Mouse (Mus musculus): Measurements from ENCODE around the gene Ppp1ca.

Gene Ppp1ca

GRCm38 (mm10) chr19:4211891-4212588, 20.2 kb downstream of the Ppp1ca start:
- DNase-seq (ENCODE audit: low read depth, low spot score): no peak

GRCm38 (mm10) chr19:4213524-4213974, 21.7 kb downstream of the Ppp1ca start:
- DNase-seq (ENCODE audit: low read depth, low spot score): no peak

GRCm38 (mm10) chr19:4214071-4214770, 22.4 kb downstream of the Ppp1ca start, which contains the start of the genes Clcf1 and AC109138.7:
Gene Clcf1 (plus strand): TSS chr19:4214238.
Gene AC109138.7 (plus strand): TSS chr19:4214357.
- no peak for DNase-seq (ENCODE audit: low read depth, low spot score)

DNA sequence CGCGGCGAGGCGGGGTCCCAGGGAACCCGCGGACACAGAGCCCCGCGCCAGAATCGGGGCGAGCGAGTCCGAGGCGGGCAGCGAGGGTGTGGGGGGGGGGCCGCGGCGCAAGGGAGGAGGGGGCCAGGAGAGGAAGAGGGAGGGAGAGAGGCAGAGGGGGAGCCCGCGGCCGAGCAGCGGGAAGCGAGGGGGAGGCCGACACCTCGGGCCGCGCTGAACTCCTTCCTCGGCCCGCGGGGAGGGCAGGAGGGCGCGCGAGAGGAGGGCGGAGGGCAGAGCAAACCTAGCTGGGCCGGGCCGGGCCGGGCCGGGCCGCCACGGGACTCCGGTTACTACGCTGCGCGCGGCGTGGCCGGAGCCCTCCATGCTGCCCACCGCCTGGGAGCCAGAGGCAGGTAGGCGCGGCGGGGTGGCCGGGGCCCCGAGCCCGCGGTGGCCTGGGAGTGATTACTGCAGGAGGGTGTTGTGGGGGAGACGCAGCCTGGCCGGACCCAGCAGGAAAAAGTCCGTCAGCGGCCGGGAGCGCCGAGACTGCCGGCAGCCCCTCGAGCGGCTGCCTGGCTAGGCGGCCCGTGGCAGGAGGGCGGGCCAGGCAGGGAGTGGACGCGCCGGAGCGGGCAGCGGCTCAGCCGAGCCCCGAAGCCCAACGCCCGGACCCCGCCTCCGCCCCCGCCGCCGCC, 23.0 kb downstream of the Ppp1ca start:
- DNase-seq (ENCODE audit: low read depth, low spot score): no peak

- no peak for DNase-seq (ENCODE audit: low read depth, low spot score)
Measured at GRCm38 (mm10) chr19:4215451-4215840, 23.6 kb downstream of the Ppp1ca start.

DNA sequence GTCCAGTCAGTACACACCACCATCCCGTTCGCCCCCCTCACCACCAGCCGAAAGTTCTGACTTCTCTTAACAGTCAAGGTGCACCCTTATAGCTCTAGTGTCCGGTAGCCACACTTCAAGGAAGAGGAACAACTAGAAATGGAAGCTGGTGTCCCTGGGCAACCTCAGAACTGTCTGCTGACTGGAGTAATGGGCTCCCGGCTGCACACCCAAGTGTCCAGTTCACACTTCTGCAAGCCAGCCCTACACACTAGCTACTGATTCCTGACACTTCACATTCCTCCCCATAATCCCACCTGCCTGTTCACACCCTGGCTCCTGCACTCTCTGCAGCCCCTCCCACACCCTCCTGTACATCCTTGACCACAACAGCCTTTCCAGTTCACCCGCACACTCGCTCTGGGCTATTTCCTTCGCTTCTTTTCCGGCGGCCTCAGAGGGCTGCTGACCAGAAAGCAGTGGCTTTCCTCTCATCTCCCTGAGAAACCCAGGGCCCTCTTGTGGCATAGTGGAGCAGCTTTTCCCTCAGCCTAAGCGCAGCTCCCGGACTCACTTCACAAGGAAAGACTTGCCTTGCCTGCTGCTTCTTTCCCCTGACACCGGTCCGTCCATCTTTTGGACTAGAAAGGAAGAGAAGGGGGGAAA, 24.3 kb downstream of the Ppp1ca start:
- DNase-seq (ENCODE audit: low read depth, low spot score): no peak

DNA sequence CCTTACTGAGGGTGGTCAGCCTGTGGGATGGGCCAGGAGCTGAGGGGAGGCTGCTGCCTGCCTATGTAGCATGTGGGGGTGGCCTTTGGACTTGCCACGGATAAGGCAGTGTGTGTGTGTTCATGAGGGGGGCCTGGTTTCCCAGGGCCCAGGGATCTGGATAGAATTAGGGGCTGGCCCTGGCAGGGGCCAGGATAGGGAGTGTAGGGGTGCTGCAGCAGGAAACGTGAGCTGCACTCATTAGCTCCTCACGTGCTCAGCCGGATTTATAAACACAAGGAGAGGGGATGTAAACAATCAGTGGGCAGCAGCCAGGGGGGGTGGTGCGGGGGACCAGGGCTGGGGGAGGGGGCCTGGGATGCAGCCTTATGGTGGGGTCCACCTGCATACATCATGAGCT, 25.3 kb downstream of the Ppp1ca start:
- no peak for DNase-seq (ENCODE audit: low read depth, low spot score)

- no peak for DNase-seq (ENCODE audit: low read depth, low spot score)
Measured at GRCm38 (mm10) chr19:4217855-4218254, 26.0 kb downstream of the Ppp1ca start.

DNA sequence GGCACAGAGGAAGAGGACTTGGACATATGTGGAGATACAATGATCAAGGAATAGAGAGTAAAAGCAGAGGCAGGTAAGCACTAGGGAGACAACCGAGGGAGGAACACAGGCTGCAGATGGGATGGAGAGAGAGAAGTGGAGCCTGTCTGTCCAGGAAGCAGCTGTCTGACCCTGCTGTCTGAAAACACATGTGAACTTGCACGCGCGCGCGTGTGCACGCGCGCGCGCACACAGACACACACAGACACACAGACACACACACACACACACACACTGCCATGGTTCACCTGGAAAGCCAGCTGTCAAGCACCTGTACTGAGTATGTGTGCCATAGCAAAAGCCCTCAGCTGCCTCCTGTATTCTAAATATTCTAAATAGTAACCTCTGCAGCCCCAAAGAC, 26.4 kb downstream of the Ppp1ca start:
- no peak for DNase-seq (ENCODE audit: low read depth, low spot score)

- DNase-seq (ENCODE audit: low read depth, low spot score): no peak
Measured at GRCm38 (mm10) chr19:4218784-4219183, 26.9 kb downstream of the Ppp1ca start.

GRCm38 (mm10) chr19:4219943-4220342, 28.1 kb downstream of the Ppp1ca start:
- no peak for DNase-seq (ENCODE audit: low read depth, low spot score)

- DNase-seq (ENCODE audit: low read depth, low spot score): no peak
Measured at GRCm38 (mm10) chr19:4220416-4220815, 28.6 kb downstream of the Ppp1ca start.

- no peak for DNase-seq (ENCODE audit: low read depth, low spot score)
Measured at GRCm38 (mm10) chr19:4220957-4221743, 29.3 kb downstream of the Ppp1ca start.

- no peak for DNase-seq (ENCODE audit: low read depth, low spot score)
Measured at GRCm38 (mm10) chr19:4222165-4222564, 30.3 kb downstream of the Ppp1ca start.

GRCm38 (mm10) chr19:4226779-4227178, 34.9 kb downstream of the Ppp1ca start:
- no peak for DNase-seq (ENCODE audit: low read depth, low spot score)

DNA sequence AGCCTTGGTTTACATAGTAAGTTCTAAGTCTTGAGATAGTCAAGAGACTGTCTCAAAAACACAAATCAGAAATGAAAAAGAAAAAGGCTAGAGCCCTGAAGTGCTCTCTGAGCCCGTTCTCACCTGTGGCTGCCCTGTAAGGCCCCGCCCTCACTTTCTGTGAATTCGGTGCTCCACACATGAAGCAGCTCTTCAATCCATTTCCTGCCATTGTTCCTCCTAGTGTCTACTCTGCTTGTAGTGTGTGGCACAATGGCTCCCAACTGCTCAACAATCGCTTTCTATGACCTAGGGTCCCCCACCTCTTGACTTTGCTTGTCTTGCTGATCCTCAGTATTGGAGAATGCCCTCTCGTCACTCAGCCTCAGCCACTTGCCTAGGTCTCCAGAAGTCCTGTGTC, 35.6 kb downstream of the Ppp1ca start:
- DNase-seq (ENCODE audit: low read depth, low spot score): no peak

DNA sequence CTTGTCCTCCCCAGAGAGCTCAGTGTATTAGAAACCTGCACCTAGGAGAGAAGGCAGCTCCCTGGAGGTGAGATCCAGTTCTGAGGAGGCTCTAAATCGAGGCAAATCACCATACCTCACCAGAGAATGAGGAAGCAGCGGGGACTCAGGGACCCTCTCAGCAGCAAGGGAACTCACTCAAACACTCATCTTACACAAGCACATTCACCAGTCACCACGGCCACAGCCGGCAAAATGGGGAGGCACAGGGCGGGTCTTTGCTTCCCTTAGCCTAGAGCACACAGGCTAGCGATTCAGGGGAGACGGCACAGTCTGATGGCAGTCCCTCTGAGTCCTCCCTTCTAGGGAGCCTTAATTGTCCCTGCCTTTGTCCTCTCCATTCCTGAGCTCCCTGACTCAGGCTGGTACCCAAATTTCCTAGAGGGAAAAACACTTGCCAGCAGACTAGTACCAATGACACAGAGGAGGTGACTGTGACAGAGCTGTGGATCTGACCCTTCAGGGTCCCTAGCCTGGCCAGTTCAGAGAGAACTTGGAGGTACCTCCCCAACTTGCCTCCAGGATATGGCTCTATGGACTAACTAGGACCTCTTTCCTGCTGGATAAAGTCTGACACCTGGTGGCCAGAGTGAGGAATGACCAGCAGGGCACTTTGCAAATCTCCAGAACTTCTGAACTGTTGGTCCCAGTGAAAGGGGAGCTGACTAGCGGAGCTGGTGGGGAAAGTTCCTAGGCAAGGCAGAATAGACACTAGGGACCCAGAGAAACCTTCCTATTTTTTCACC, 36.2 kb downstream of the Ppp1ca start:
- DNase-seq (ENCODE audit: low read depth, low spot score): peak; percentile 88

- no peak for DNase-seq (ENCODE audit: low read depth, low spot score)
Measured at GRCm38 (mm10) chr19:4228891-4229290, 37.0 kb downstream of the Ppp1ca start.

DNA sequence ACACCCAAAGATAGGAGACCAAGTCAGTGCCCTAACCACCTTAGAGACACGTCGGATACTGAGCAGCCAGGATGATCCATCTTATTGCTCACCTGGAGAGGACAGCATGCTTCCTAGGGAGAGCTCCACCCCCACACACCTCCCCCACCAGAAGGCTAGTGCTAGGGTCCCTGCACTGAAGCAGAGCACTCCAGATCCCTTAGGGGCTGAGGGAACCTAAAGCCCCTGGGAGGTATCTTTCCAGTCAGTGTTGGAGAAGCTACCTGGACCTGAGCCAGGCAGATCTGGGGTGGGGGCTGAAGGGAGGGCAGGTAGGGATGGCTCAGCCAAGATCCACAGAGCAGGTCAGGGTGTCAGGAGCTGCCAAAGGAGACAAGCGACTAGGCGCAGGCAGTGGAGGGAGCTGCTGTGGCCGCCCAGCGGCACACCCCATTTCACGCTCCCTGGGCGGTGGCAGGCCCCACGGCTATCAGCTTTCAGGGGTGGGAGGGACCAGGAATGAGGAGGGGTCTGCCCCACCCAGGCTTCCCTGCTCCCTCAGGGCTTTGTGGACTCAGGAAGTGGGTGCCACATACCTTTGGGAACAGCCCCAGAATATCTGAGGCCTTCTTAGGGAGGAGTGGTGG, 37.7 kb downstream of the Ppp1ca start:
- no peak for DNase-seq (ENCODE audit: low read depth, low spot score)

DNA sequence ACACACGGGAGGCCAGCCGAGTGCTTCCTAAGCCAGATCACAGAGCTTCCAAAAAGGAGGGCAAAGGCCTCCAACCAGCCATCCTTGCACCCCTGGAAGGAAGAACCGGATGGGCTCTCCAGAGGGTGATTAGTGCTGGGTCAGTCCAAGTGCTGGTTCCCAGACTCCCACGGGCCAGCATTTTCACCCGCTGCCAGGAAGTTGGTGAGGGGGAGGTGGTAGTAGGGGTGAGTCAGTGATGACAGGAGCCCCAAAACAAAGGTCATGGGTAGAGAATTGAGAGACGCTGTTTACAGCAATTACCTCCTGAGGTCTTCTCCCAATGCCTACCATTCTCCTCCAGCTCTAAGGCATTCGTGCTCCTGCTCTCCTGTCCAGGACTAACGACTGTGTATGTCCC, 38.5 kb downstream of the Ppp1ca start:
- DNase-seq (ENCODE audit: low read depth, low spot score): no peak

Data from forelimb bud, embryonic 11.5 days (tissue).